Mouse (Mus musculus) liver, embryonic 14.5 days (tissue): ENCODE results near the gene Il10. TPM values are rescaled to one million over a fixed set of nuclear protein-coding genes. Genes with fewer than 3 reads are reported as not detected.

Experiments used
- ATAC-seq: fragments of 200-750 bp; cut with Nextera tagmentation; 2 replicates; pipeline ENCODE4 v1.8.0; 2017; ENCODE audit warnings: moderate number of reproducible peaks, mild to moderate bottlenecking, moderate library complexity; ENCODE audit not compliant: insufficient read depth
- DNase-seq, 3 experiments: peaks; one replicate each; pipeline ENCODE4 v3.0.0-alpha.2; 2012 to 2013; ENCODE audit warnings: low read depth in 3 of 3, low spot score in 3 of 3
- H3K27ac ChIP-seq: fragments of 300-500 bp; sonication (generic); 2 replicates; pipeline ENCODE4 v1.5.1; 2014; ENCODE audit warnings: moderate library complexity, mild to moderate bottlenecking, control low read depth, inconsistent platforms
- H3K27me3 ChIP-seq: fragments of 300-500 bp; sonication (generic); 2 replicates; pipeline ENCODE4 v1.6.1; 2014; ENCODE audit warnings: mild to moderate bottlenecking, low read length, moderate library complexity; ENCODE audit not compliant: control insufficient read depth, insufficient read depth
- H3K36me3 ChIP-seq: fragments of 300-500 bp; sonication (generic); replicated peaks from 2 replicates; pipeline ENCODE4 v1.6.1; 2014; ENCODE audit warnings: low read depth; ENCODE audit not compliant: control insufficient read depth, insufficient read depth
- H3K4me1 ChIP-seq, 2 experiments: fragments of 200-500 bp in 1 of 2; fragments of 300-500 bp in 1 of 2; sonication (generic) in 1 of 2; replicated peaks; 2 replicates each; pipeline ENCODE4 v1.6.1; 2012 to 2014; ENCODE audit warnings: antibody characterized with exemption in 1 of 2, inconsistent platforms in 1 of 2, low read length in 1 of 2; ENCODE audit not compliant: control insufficient read depth in 2 of 2, insufficient read depth in 2 of 2
- H3K4me2 ChIP-seq: fragments of 300-500 bp; sonication (generic); 2 replicates; pipeline ENCODE4 v1.6.1; 2014; ENCODE audit warnings: low read depth, mild to moderate bottlenecking, control low read depth, moderate library complexity
- H3K4me3 ChIP-seq, 2 experiments: fragments of 200-500 bp in 1 of 2; fragments of 300-500 bp in 1 of 2; sonication (generic) in 1 of 2; 2 replicates each; pipeline ENCODE4 v1.5.1; 2012 to 2014; ENCODE audit warnings: low read depth in 2 of 2, low read length in 2 of 2, mild to moderate bottlenecking in 2 of 2, control low read depth in 1 of 2, inconsistent platforms in 1 of 2, moderate library complexity in 1 of 2; ENCODE audit not compliant: insufficient read depth in 1 of 2
- H3K9ac ChIP-seq: fragments of 300-500 bp; sonication (generic); replicated peaks from 2 replicates; pipeline ENCODE4 v1.6.1; 2014; ENCODE audit warnings: mild to moderate bottlenecking, control low read depth, moderate library complexity
- H3K9me3 ChIP-seq: fragments of 300-500 bp; sonication (generic); 2 replicates; pipeline ENCODE4 v1.6.1; 2016; ENCODE audit warnings: low read length, mixed read lengths; ENCODE audit not compliant: control insufficient read depth
- CTCF ChIP-seq: IDR thresholded peaks from 2 replicates; pipeline ENCODE4 v1.5.1; 2016; ENCODE audit warnings: antibody characterized with exemption, low read depth, control low read depth
- EP300 ChIP-seq: IDR thresholded peaks from 2 replicates; pipeline ENCODE4 v1.6.1; 2016; ENCODE audit warnings: antibody characterized with exemption, low read depth
- WGBS: fragments of 180-500 bp; shearing (Covaris S2); extraction: QIAGEN DNeasy Blood & Tissue Kit; methylation state at CpG from one replicate; pipeline ENCODE4 v1.1.7; 2014; ENCODE audit not compliant: insufficient replicate concordance; 5-methylcytosine and 5-hydroxymethylcytosine counted together
- polyA plus RNA-seq, 2 experiments: library from polyadenylated mRNA; depleted of rRNA in 1 of 2; stranded (reverse) in 1 of 2; unstranded in 1 of 2; fragments of >200 nt; fragmentation: Nextera tagmentation in 1 of 2; extraction: Ambion mirVana in 1 of 2; gene quantifications; 2 replicates each; pipeline versions ENCODE4 v1.2.1 to v1.2.3; 2012 to 2014

The Il10 gene
- polyA plus RNA-seq, 2 experiments, result 0.03 TPM; not detected in 1

DNA sequence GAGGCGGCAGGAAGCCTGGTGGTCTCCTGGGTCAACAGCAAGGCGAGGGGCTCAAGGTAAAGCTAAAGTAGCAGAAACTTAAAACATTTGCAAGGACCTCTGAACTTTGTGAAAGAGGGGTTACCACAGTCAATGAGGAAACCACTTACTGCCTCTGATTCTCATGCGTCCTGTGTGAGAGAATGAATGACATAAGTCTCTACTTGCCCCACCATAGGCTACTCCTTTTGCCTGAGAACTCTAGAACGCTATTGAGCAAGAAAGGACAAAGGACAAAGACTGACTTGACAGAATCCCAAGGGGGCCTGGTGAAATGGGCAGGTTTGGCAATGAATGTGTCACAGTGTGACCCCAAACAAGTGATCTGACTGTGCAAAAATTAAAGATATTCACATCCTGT is 22.2 kb upstream of the Il10 start:
- 56% methylated on average over 4 of the region's 4 CpGs for WGBS
- TF ChIP-seq EP300 (no peak), CTCF (no peak)
- no peak for DNase-seq
- no peak overlapping the region for H3K4me3 ChIP-seq
- no peak overlapping the region for H3K4me2 ChIP-seq
- H3K4me1 ChIP-seq, result no peaks in the 10 kb centered on the region
- H3K9ac ChIP-seq, result no peak overlapping the region
- no peak for ATAC-seq
- no peaks in the 10 kb centered on the region for H3K27me3 ChIP-seq
- H3K36me3 ChIP-seq, result no peaks in the 10 kb centered on the region
- H3K27ac ChIP-seq, result no peak overlapping the region
- H3K9me3 ChIP-seq, result no peaks in the 10 kb centered on the region

DNA sequence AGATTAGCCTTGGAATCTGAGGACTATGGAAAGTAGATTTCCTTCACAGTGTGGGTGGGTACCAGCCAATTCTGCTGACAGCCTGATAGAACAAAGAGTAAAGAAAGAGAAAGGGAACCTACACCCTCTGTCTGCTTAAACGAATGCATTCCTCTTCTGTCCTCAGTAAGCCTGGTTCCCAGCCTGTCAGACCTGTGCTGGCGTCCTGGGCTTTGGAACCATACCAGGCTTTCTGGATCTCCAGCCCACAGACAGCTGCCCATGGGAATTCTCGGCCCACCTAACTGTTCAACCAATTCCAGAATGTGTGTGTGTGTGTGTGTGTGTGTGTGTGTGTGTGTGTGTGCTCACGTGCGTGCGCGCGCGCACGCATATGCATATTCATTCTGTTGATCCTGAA is 21.3 kb upstream of the Il10 start:
- Histone ChIP-seq H3K9ac (no peak overlapping the region), H3K4me3 (no peak overlapping the region), H3K27me3 (no peaks in the 10 kb centered on the region), H3K36me3 (no peaks in the 10 kb centered on the region), H3K4me2 (no peak overlapping the region), H3K4me1 (no peaks in the 10 kb centered on the region), H3K27ac (no peak overlapping the region), H3K9me3 (no peaks in the 10 kb centered on the region)
- ATAC-seq (no peak), DNase-seq (no peak)
- TF ChIP-seq CTCF (no peak), EP300 (no peak)
- WGBS, result 75% methylated on average over 10 of the region's 10 CpGs

DNA sequence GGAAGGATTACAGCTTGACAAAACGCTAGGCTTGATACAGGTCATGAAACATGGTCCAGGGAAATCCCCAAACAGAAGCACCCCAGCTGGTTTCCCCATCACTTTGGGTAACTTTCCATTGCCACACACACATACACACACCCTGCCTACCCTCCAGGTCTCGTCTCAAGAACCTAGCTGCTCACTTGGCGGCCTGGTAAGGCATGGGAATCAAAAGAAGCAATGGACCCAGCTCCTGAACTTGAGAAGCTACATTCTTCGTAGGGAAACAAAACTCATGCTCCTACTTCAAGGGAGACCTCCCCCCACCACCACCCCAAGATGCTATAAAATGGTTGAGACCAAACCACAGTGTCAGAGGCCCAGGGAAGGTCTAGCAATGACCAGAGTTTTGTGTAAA is 19.9 kb upstream of the Il10 start:
- WGBS, result 62% methylated on average over 4 of the region's 4 CpGs
- no peak for TF ChIP-seq CTCF
- Histone ChIP-seq H3K4me3 (no peak overlapping the region), H3K9ac (no peak overlapping the region), H3K27ac (no peak overlapping the region), H3K9me3 (no peaks in the 10 kb centered on the region), H3K27me3 (no peaks in the 10 kb centered on the region), H3K4me2 (no peak overlapping the region), H3K36me3 (no peaks in the 10 kb centered on the region), H3K4me1 (no peaks in the 10 kb centered on the region)
- no peak for ATAC-seq
- no peak for DNase-seq

DNA sequence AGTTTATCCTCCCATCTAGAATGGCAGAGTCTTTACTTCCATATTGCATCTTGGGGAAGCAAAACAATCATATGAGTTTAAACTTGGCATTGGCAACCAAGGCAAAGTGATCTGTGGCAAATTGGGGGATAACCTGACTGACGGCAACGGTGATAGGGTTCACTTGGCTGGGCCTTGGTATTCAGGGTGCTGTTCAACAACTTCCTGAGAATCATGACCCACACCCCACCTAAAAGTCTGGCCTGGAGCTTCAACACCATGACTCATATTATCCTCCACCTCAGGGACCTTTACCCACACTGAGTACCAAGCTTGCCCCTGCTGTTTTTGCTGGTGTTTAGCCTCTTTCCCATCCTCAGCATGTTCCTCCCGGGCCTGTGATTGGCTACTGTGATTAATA is 19.3 kb upstream of the Il10 start:
- Histone ChIP-seq H3K9ac (no peak overlapping the region), H3K4me1 (no peaks in the 10 kb centered on the region), H3K4me3 (no peak overlapping the region), H3K27ac (no peak overlapping the region), H3K36me3 (no peaks in the 10 kb centered on the region), H3K27me3 (no peaks in the 10 kb centered on the region), H3K4me2 (no peak overlapping the region), H3K9me3 (no peaks in the 10 kb centered on the region)
- ATAC-seq (no peak), DNase-seq (no peak)
- TF ChIP-seq CTCF, result no peak
- 66% methylated on average over 3 of the region's 3 CpGs for WGBS

DNA sequence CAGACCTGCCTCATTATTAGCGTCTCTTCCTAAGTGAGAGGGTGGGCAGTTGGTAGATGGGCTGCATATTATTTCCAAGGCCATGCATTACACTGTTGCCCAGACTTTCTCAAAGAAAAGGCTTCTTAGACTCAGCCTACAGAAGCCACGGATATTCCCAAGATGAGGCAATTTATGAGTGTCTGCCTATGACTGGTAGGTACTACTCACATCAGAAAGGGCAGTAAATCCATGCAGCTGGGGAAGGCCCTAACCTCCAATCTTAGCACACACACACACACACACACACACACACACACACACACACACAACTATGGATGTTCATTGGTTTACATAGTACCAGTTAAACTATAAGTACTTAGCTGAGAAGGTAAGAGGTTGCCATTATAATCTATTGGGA is 17.1 kb upstream of the Il10 start:
- H3K9ac ChIP-seq, result no peak overlapping the region
- no peaks in the 10 kb centered on the region for H3K27me3 ChIP-seq
- ATAC-seq, result no peak
- H3K4me2 ChIP-seq, result no peak overlapping the region
- H3K4me3 ChIP-seq, result no peak overlapping the region
- H3K36me3 ChIP-seq, result no peaks in the 10 kb centered on the region
- TF ChIP-seq CTCF, result no peak
- no peak for DNase-seq
- WGBS, result 57% methylated on average over 2 of the region's 2 CpGs
- H3K27ac ChIP-seq, result no peak overlapping the region
- no peaks in the 10 kb centered on the region for H3K4me1 ChIP-seq
- no peaks in the 10 kb centered on the region for H3K9me3 ChIP-seq
